Mouse (Mus musculus): ENCODE measurements around the gene Usp31.

Gene Usp31

DNA sequence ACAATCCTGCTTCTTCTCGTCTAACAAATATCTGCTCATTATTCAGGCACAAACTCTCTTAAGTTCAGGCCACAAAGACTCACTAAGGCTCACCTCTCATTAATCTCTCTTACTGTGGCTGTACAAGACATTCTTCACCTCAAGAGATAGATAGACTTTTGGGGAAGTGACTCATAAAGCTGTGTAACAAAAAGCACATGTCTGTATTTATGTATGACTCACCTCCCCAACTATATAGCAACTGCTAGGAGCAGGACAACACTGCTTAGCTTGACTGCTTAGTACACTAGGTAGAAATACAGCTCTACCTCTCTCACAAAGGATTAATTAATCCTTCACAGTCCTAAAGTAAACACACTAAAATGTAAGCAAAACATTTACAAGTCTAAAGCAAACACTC is 46.3 kb downstream of the Usp31 start:
- DNase-seq (ENCODE audit: low spot score in 2 of 2) = no peak

DNA sequence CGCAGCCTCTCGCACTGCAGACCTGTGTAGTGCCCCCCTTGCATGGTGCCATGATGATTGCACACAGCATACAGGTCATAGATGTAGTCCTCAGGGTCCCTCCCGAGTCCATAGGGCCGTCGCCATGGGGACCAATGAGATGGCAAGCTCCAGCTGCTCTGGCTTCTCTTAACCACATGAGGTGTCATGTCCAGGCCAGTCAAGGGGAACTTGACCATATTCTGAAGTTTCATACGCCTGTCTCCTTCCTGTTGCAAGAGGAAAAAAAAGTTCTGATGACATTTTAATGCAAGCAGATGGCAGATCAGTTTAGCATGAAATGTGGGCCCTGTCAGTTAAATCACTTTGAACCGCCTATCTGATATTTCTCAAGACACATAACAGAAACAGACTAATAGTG is 48.2 kb downstream of the Usp31 start:
- no peak for DNase-seq (ENCODE audit: low spot score in 2 of 2)

DNA sequence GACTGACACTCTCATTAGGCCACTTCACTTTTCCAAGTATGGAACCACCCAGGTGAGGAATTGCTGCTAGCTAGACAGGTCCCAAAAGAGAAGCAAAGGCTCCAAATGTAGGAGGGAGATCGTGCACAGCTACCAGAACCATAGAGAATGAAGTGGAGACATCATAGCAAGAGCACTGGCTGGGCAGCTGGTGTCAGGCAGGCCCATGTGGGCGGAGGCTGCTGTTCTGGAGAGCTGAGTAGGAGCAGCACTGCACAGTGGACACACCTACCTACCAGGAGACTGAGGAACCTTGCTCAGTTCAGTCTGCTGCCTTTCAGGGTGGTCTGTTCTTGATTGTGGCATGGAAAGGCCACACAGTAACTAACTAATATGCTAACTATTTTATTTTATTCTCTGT is 52.4 kb downstream of the Usp31 start:
- no peak for DNase-seq (ENCODE audit: low spot score in 2 of 2)

DNA sequence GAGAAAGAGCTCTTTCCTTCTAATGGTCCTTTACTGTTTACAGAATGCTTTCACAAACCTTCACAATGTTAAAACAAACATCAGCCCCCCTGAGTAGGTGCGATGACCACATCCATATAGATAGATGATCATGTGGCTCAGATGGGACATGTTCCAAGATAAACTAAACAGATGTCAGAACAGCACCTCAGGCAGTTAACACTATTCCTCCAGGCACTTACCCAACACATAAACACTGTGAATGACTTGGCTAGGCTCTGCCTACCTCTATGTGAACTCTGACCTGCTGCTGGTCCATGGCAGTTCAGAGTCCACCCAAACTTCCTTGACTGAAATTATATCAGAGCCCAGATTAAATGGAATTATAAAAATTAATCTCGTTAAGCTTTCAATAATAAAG is 54.4 kb downstream of the Usp31 start:
- no peak for DNase-seq (ENCODE audit: low spot score in 2 of 2)

DNA sequence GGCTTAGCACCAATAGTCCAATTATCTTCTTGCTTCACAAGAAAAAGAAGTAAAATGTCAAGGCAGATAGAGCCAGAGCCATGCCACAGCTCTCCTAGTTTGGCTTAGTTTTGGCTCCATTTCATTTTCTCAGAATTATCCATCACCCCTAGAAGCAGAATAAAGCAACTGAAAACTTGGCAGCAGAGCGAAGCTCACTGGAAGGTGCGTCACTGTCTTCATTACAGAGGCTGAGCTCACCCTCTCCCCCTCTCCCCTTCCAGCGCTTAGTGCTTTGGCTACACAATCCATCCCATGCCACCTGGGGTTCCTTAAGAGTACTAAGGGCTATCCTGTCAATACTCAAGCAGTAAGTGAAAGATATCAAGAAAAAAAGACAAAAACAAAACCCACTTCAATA is 56.3 kb downstream of the Usp31 start:
- DNase-seq (ENCODE audit: low spot score in 2 of 2) = no peak

DNA sequence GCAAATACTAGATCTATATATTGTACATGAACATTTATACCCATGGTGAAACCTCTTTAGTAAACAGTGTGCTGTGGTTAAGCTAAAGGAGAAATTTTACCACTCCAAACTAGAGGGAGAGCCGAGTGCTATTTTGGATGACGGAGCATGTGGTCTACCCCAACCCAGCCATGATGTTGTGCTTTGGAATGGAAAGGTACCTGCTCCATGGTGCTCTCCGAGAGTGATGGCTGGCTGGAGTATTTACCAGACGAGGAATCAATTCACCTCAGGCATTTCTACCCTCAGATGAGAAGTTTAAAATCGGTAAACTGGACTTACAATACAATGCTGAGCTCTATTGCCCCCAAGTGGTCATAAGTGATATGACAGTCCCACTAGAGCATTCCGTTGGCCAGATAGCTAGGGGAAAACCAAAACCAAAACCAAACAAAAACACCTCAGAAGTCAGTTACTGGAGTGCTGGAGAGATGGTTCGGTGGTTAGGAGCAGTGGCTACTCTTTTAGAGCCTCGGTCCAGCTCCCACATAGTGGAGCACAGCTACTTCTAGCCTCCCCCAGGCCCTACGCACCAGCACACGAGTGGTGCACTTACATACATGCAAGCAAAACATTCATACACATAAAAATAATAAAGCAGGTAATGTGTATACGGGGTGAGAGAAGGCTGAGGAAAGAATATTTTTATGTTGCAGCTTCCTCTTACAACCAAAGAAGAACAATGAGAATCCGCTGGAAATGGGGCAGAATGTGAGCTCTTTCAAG is 65.9 kb downstream of the Usp31 start:
- peak in 1 of 2 experiments; percentile 32 for DNase-seq (ENCODE audit: low spot score in 2 of 2)

DNA sequence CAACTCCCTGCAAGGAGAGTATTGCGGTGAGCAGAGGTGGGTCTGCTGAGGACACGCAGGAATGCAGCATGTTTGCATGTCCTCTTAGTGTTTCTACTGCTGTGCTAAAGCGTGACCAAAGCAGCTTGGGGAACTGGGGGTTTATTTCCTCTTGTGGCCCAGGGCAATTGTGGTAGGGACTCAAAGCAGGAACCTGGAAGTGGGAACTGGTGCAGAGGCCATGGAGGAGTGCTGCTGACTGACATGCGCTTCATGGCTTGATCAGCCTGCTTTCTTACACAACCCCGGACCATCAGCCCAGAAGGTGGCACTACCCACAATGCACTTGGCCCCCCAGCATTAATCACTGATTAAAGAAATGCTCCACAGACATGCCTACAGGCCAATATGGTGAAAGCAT is 70.3 kb downstream of the Usp31 start:
- DNase-seq (ENCODE audit: low spot score in 2 of 2) = no peak

DNA sequence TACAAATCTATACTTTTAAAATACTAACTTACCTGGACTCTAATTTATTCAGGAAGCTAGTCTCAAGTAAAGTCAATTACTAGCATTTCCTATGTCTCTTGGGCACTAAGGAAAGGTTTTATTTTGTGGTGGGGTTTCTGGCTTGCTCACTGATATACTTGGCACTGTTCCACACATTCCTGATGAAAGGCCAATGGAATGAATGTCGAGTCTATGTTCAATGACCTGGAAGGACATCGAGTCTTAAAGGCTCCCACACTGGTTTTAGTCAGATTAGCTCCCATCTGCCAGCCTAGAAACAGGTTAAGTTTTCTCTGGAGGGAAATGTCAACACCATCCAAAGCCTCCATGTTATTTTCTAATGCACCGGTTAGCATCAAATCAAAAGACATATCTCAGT is 72.8 kb downstream of the Usp31 start:
- no peak for DNase-seq (ENCODE audit: low spot score in 2 of 2)

DNA sequence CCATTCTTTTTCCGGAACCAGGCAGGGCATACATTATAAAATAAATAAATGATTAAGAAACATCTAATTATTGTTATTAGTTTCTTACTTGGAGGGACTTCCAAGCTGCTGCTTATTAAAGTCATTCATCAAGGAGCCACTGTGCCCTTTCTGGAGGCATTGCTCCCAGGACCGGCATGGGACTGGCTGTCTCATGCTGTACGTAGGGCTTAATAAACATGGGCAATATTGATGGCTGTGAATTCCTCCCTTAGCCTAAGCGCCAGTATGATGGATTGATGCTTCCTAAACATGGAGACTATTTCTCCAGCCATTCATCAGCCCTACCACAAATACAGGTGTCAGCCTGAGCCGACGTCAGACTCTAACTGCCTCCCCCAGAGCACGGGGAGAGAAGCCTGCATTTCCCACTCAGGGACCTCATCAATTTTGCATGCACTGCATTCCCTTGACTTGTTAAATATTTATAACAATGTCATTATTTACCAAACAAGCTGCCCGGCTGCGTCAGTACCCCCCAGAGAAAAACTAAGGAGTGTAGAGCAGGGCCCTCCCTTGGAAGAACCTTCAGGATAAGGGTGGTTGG is 84.1 kb downstream of the Usp31 start:
- DNase-seq (ENCODE audit: low spot score in 2 of 2) = no peak

DNA sequence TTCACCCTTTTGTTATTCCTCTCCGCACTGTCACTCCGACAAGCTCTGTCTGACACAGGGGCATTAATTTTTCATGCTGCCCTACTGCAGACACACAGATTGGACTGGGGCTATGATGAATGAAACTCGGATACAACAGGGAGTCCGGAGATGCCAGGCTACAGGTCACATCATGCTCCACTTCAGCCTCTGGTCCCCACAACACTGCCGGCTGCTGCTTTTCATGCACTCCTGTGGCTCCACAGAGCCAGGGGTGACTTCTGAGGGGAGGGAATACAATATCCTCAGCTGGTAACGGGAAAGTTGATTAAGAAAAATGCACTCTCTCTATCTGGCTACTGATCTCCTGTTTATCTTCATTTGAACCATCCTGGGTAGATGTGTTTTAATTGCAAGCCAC is 84.6 kb downstream of the Usp31 start:
- no peak for DNase-seq (ENCODE audit: low spot score in 2 of 2)

DNA sequence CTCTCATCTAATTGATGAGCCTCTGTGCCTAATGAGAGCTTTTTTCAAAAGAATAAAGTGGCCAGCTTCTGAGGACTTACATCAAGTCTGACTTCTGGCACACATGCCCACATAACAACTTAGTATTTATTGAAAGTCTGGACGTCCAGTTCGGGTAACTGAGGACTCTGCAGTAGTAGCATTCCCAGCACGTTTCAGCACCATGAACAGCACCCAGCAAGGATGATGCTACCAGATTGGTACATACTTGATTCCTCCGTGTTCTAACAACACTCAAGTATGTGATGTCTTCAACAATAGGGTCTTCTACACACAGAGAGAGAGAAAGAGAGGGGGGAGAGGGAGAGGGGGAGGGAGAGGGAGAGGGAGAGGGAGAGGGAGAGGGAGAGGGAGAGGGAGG is 105.4 kb downstream of the Usp31 start:
- DNase-seq (ENCODE audit: low spot score in 2 of 2) = no peak

DNA sequence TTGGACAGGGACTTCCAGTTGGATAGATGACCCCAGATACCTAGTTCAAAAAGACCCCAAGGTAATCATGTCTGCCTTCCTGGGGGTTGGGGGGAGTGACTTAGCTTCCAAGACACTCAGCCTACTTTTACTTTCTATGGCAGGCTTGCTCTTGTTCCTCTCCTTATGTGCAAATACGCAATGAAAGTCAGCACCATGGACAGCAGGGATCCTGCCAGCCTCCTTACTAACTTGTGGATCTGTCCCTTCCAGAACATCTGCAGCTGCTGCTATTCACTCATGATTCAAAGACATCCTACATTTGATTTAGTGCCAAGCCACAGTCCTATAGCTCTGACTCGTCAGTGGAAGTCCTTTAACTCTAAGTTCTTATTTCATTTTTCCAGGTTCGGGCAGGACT is 110.7 kb downstream of the Usp31 start:
- peak in 1 of 2 experiments; percentile 7 for DNase-seq (ENCODE audit: low spot score in 2 of 2)

DNA sequence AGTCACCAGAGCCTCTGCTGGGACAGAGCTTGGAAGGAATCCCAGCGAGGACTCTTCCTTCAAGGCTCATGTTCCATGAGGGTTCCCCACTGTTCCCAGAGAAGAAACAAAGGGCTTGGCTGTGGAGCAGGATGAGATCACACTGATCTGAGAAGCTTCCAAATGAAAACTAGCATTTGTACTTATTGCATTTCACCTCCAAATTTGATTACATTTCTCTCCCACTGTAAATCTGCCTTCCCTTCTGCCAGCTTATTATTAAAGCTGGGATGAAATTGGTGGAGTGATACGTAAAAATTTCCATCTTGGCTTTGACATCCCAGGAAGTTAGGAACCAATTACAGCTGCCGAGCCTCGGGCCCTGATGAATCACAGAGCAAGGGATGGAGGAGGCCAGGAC is 111.6 kb downstream of the Usp31 start:
- DNase-seq (ENCODE audit: low spot score in 2 of 2) = no peak

DNA sequence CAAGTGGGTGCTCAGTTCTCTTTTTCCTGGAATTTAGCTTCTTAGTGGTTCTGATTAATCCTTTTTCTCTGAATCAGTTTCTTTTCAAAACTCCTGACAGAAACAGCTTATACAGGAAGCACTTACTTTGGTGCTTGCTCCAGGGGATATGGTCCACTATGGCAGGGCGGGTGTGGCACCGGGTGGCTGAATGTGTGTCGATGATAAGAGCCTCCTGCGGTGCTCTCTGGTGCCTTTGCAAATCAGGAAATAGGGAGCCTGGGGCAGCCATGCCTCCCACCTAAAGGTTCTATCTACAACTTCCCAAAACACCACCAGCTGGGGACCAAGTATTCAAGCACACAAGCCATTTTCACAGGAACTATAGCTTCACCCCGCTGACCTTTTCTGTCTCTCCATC is 112.0 kb downstream of the Usp31 start:
- no peak for DNase-seq (ENCODE audit: low spot score in 2 of 2)

DNA sequence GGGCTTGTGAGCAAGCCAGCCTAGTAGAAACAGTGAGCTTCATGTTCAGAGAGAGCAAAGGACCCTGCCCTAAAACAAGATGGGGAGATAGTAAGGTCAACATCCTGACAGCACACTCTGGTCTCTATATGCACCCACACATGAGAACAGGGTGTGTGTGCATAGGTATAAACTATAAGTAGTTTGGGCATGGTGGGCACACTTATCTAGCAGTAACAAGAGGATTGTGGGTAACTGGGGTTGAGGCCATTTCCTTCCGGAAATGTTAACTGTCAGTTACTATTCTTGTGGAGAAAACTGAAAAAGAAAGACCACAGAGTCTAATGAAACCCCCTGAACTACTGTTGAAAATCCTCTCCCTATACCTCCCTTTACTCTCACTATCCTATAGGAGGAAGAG is 112.4 kb downstream of the Usp31 start:
- DNase-seq (ENCODE audit: low spot score in 2 of 2) = no peak
